Mouse (Mus musculus) embryo, embryonic 10.5 days (tissue): ENCODE results near the gene Gm8246.
"Not testable (repeated sequence)": the region's sequence is repeated elsewhere in the genome, so short reads cannot be mapped to it uniquely, and the experiment has no call there.

Source experiments
- DNase-seq: peaks from one replicate; pipeline ENCODE4 v3.0.0-alpha.2; 2015; ENCODE audit warnings: low spot score

The Gm8246 gene

DNA sequence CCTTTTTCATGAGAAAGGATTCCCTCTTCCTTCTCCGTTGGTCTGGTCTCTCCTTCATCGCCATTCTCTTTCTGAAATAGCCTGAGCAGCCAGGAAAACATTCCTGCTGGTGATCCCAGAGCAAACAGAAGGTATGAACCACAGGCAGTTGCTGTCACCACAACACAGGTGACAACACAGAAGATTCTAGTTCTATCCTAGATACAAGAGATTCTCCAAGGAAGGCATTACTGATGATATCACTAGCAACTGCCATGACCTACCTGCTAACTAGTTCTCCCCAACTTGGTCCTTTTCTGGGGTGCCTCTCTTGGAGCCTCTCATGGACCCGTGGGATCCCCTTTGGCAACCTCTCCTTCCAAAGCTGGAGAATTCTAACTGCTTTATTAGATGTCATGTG lies at the start of gene Gm8246:
TSS of gene Gm8246 (minus strand) at position 101 of the 400 bp plus-strand sequence.
- DNase-seq, result not testable (repeated sequence)

DNA sequence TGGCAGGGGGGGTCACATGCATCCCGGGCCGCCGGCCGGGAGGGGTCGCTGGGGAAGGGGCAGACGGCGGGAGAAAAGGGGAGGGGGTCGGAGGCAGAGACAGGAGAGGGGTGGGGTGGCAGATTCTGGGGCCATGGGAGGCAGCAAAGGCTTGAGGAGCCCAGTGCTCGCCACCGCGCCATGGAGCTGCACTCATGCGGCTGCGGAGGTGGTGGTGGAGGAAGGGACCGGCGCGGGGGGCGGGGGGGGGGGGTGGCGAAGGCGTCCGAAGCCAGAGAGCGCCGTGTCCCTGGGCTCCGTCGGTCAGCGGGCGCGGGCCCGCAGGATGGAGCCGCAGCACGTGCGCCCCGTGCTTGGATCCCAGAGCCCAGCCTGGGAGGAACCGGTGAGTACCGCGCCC lies 23.7 kb upstream of the Gm8246 start, which contains the start of gene Gm3488:
TSS of gene Gm3488 (plus strand) at position 301 of the 400 bp plus-strand sequence.
- not testable (repeated sequence) for DNase-seq

DNA sequence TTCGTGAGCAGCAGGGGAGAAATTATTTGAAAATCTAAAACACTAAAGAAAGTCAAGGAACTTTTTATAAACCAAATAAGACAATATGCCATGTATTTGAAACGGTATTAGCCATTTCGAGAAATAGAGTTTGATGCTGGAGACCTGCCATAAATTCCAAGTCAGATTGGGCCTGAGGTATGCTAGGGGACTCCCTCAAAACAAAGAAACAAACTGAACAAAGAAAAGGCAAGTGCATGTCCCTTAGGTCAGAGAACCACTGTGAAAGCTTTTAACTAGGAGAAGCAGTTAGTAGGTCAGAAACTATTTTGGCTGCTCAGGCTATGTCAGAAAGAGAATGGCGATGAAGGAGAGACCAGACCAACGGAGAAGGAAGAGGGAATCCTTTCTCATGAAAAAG lies 6.3 kb upstream of the Gm8246 start, which contains the start of gene Gm3187:
TSS of gene Gm3187 (plus strand) at position 301 of the 400 bp plus-strand sequence.
- not testable (repeated sequence) for DNase-seq

- not testable (repeated sequence) for DNase-seq
These were observed 17.2 kb downstream of the Gm8246 start for GRCm38 (mm10) chr14:5460469-5460868.

DNA sequence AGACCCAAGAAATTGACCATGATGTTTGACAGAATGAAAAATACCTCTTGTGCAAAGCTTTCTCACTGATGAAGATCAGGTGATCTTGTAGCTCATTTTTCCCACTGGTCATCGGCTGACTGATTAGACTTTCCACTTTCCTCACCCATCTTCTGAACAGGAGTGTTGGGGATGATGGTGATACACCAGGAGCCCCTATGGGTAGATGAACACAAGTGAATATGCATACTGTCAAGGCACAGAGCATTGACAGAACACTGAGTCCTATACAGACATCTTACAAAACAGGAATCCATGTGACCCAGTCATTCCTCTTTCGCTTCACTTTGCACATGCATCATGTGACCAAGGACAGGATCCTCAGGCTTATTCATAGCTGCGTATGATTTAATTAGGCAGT lies 22.3 kb downstream of the Gm8246 start, which contains the start of gene Gm3194:
TSS of gene Gm3194 (minus strand) at position 101 of the 400 bp plus-strand sequence.
- not testable (repeated sequence) for DNase-seq
